Mouse (Mus musculus): ENCODE results near the gene Sec1.

DNA sequence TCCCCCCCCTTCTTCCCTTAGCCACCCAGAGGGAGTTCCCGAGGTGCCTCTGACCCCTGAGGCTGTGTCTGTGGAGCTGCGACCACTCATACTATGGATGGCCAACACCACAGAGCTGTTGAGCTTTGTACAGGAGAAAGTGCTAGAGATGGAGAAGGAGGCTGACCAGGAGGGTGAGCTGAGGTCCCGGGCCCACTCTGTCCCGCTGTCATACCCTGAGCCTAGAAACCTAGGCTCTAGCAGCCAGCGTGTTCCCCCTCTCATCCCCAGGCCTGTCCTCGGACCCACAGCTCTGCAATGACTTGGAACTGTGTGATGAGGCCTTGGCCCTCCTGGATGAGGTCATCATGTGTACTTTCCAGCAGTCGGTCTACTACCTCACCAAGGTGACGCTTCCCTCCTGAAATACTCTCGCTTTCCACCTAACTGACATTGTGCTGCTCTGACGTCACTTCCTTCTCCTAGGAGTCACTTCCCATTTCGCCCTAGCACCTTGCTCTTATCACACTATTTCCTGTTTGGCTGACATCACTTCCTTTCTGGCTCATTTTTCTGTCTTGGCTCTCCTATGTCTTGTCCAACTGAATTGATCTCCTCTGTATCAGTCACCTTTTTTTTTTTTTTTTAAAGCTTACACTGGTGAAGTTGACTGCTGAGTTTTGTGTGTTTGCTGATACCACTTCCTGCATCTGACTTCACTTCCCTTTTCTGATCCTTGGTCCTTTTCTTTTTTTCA lies 59.1 kb downstream of the Sec1 start:
- TF ChIP-seq CTCF (IDR thresholded peaks at IDR 0.05; ENCODE audit: insufficient read depth, low read length) (no peak), POLR2A (IDR thresholded peaks at IDR 0.05; ENCODE audit: borderline replicate concordance, extremely low read depth, low read depth, low read length) (peak; percentile 25; the same call in 1 of the 2 replicates)

All from lung, adult 2 months (tissue).